Mouse (Mus musculus) erythroblast, embryonic 14.5 days (primary cell): ENCODE data around the gene Tor1b.

Experiments
- GATA1 ChIP-seq: IDR thresholded peaks from 2 replicates; pipeline ENCODE4 v1.6.1; 2012; ENCODE audit warnings: low read length, inconsistent platforms, mixed read lengths
- TAL1 ChIP-seq: IDR thresholded peaks from 3 replicates; pipeline ENCODE4 v1.6.1; 2012; ENCODE audit warnings: low read length, inconsistent platforms, mixed read lengths

GRCm38 (mm10) chr2:30965627-30966026 lies 12.9 kb downstream of the Tor1b start:
- TF ChIP-seq TAL1 (no peak), GATA1 (no peak)
